Mouse (Mus musculus) embryonic fibroblast, embryonic 13.5 days (primary cell): ENCODE data around the gene Nol4l.

Experiments used
- CTCF ChIP-seq: IDR thresholded peaks from 2 replicates; pipeline ENCODE4 v1.5.1; 2011; ENCODE audit warnings: mild to moderate bottlenecking, control low read depth, low read length, moderate library complexity, borderline replicate concordance; ENCODE audit not compliant: insufficient read depth
- POLR2A ChIP-seq: IDR thresholded peaks from 2 replicates; pipeline ENCODE4 v1.6.1; 2011; ENCODE audit warnings: low read depth, mild to moderate bottlenecking, control low read depth, low read length, moderate library complexity

DNA sequence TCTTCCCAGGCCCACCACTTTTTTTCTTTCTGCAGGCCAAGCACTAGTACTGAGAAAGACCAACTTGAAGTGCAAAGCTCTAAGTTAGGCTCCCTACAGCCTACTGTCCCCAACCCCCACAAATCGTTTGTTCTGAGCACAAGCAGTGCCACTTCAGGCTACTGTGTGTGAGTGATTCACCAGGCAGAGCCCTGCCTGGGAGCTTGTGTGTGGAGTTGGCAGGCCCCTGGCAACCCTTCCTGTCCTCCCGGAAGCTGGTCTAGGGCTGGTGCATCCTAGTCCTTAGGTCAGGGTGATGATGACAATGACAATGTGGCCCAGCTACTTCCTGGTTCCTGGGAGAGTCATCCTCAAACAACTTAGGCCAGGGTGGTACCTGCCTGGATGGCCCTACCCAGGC is 101.3 kb downstream of the Nol4l start:
- TF ChIP-seq CTCF (no peak), POLR2A (no peak)
